22 mouse cellular contexts compared by ENCODE assay signal in the genomic region with DNA sequence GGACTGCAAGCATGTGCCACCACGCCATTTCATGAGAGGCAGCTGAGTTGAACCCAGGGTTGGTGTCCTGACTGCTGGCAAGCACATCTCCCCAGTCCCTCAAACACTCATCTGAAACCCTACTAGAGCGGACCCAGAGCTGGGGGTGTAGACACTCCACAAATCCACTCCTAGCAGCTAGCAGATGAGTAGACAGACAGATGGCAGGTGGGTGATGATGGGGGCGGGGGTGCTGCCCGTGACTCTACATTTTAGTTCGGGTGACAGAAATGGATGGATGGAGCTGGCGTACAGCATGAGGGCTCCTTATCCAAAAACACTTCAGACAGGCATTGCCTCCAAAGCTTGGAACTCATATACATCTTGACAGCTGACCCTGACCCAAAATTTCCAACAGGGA. TPM values are rescaled to one million over a fixed set of nuclear protein-coding genes. Genes with fewer than 3 reads are reported as not detected.
DNase-seq lines count a peak whose midpoint lies in the region; TF ChIP-seq lines count a peak whose summit lies in the region.
"Had no signal": no experiment of that assay in that cellular context is flagged by ENCODE, and none has a peak within 500 bp of the region (broad histone marks: within the 10 kb centered on the region; RNA-seq: fewer than 3 reads in every experiment).

No protein-coding gene starts in this region.

- H3K4me1 ChIP-seq in E14TG2a.4 (replicated peaks; ENCODE audit: low read depth, low read length) = peaks cover 99% of the 10 kb centered on the region
- H3K4me1 ChIP-seq: liver, embryonic 12.5 days; midbrain, embryonic 15.5 days had no signal

- peak; percentile 83 to 89 for DNase-seq in frontal cortex, postnatal 36 days (ENCODE audit: low spot score in 2 of 2)
- DNase-seq in layer of hippocampus, postnatal 25 days (ENCODE audit: extremely low spot score in 1 of 2, low spot score in 1 of 2) = peak; percentile 18 to 48
- DNase-seq in right cerebral cortex, adult 2 months (ENCODE audit: low spot score in 2 of 2) = peak; percentile 87 to 88
- DNase-seq in heart, adult 11 months = no peak
- no peak for DNase-seq in adrenal gland, adult 2 months
- DNase-seq in urinary bladder, postnatal 10 days (ENCODE audit: low spot score) = no peak
- no peak for DNase-seq in cerebellum, postnatal 4 days (ENCODE audit: low spot score in 2 of 2)
- DNase-seq: cerebellum, adult 18-20 months; gastrocnemius, adult 2 months; heart, postnatal 10 days; kidney, adult 8-10 months; thymus, postnatal 14 days had no signal

- H3K27me3 ChIP-seq in E14TG2a.4 (ENCODE audit: insufficient read depth, low read length) = 0 out of 2 replicates have a peak, but pooled peaks cover 2% of the 10 kb centered on the region
- H3K27me3 ChIP-seq: embryonic facial prominence, embryonic 13.5 days; hindbrain, embryonic 13.5 days; liver, embryonic 12.5 days; lung, embryonic 15.5 days; midbrain, embryonic 15.5 days; stomach, embryonic 15.5 days had no signal

- no peaks in the 10 kb centered on the region for H3K9me3 ChIP-seq in E14TG2a.4 (ENCODE audit: low read length)
- H3K9me3 ChIP-seq: embryonic facial prominence, embryonic 13.5 days; hindbrain, embryonic 13.5 days; limb, embryonic 10.5 days; liver, embryonic 12.5 days; lung, embryonic 15.5 days; midbrain, embryonic 15.5 days; stomach, embryonic 15.5 days had no signal

- TF ChIP-seq CTCF in E14TG2a.4 (conservative IDR thresholded peaks at IDR 0.05; ENCODE audit: low read length) = no peak

- H3K4me3 ChIP-seq in E14TG2a.4 (replicated peaks; ENCODE audit: low read length) = peak overlapping the region; percentile 65
- H3K4me3 ChIP-seq: embryonic facial prominence, embryonic 13.5 days; gastrocnemius, adult 2 months; hindbrain, embryonic 13.5 days; limb, embryonic 10.5 days; liver, embryonic 12.5 days; lung, embryonic 15.5 days; midbrain, embryonic 15.5 days; stomach, embryonic 15.5 days had no signal

- peaks cover 12% of the 10 kb centered on the region; the same call in 1 of the 2 replicates for H3K36me3 ChIP-seq in E14TG2a.4 (ENCODE audit: insufficient read depth, low read length)
- H3K36me3 ChIP-seq: embryonic facial prominence, embryonic 13.5 days; hindbrain, embryonic 13.5 days; limb, embryonic 10.5 days; liver, embryonic 12.5 days; lung, embryonic 15.5 days; midbrain, embryonic 15.5 days; stomach, embryonic 15.5 days had no signal

RNA-seq across cellular contexts. Expression of a gene that starts 26.9 kb away (rescaled TPM):
- 1 to 10 TPM; 1.3 TPM for total RNA-seq in layer of hippocampus, postnatal 25 days (2021)
- total RNA-seq in adrenal gland, adult 2 months (2021) = 1 to 10 TPM; 2.1 TPM
- polyA plus RNA-seq in adrenal gland, adult 2 months (2012; rRNA removed) = 2.9 and 3.2 TPM in 2 replicates

RNA-seq across cellular contexts. Expression of a gene that starts 51.3 kb away (rescaled TPM):
- not detected for total RNA-seq in layer of hippocampus, postnatal 25 days (2021)
- under 1 TPM; 0.17 to 0.24 TPM for total RNA-seq in adrenal gland, adult 2 months (2021)
- 0.39 and 0.48 TPM in 2 replicates for polyA plus RNA-seq in adrenal gland, adult 2 months (2012; rRNA removed)
- total RNA-seq: gastrocnemius, adult 2 months; heart, postnatal 10 days had no signal
- polyA plus RNA-seq: brain, embryonic 14.5 days; cortical plate, adult 2 months; embryonic facial prominence, embryonic 13.5 days; limb, embryonic 10.5 days; liver, embryonic 12.5 days; lung, embryonic 15.5 days had no signal

Comparison
In these comparisons a context has a peak if more than half of its experiments do, and no peak if none do; other contexts are left out.
1. DNase-seq: peak in frontal cortex, postnatal 36 days (2 of 2), layer of hippocampus, postnatal 25 days (2 of 2) and right cerebral cortex, adult 2 months (2 of 2); none in heart, adult 11 months (single experiment), adrenal gland, adult 2 months (single experiment), urinary bladder, postnatal 10 days (single experiment) and cerebellum, postnatal 4 days (0 of 2).